Mouse (Mus musculus) gastrocnemius, adult 2 months (tissue): ENCODE data around the gene Hoxd10. TPM values are rescaled to one million over a fixed set of nuclear protein-coding genes. Genes with fewer than 3 reads are reported as not detected.

Source experiments
- DNase-seq: peaks from one replicate; pipeline ENCODE4 v3.0.0; 2022
- H3K27ac ChIP-seq: fragments of 200-600 bp; 2 replicates; pipeline ENCODE4 v1.8.1; 2022; ENCODE audit warnings: mild to moderate bottlenecking
- H3K4me3 ChIP-seq: fragments of 200-600 bp; 2 replicates; pipeline ENCODE4 v1.8.1; 2022; ENCODE audit warnings: mild to moderate bottlenecking, moderate library complexity
- CTCF ChIP-seq: fragments of 200-600 bp; IDR thresholded peaks from 2 replicates; pipeline ENCODE4 v1.8.1; 2022; ENCODE audit warnings: antibody characterized with exemption, mild to moderate bottlenecking, moderate library complexity
- intact Hi-C: fragments of 180-260 bp; cut with DNase I; formaldehyde crosslinking; loops from one replicate; pipeline ENCODE4 v1.15.1; 2025
- total RNA-seq, 2 experiments: library from RNA; stranded (reverse); gene quantifications; 2 replicates each; pipeline ENCODE4 v1.2.3; 2021

The Hoxd10 gene
- total RNA-seq, 2 experiments from 2014 or later = 4.0 to 4.8 TPM

DNA sequence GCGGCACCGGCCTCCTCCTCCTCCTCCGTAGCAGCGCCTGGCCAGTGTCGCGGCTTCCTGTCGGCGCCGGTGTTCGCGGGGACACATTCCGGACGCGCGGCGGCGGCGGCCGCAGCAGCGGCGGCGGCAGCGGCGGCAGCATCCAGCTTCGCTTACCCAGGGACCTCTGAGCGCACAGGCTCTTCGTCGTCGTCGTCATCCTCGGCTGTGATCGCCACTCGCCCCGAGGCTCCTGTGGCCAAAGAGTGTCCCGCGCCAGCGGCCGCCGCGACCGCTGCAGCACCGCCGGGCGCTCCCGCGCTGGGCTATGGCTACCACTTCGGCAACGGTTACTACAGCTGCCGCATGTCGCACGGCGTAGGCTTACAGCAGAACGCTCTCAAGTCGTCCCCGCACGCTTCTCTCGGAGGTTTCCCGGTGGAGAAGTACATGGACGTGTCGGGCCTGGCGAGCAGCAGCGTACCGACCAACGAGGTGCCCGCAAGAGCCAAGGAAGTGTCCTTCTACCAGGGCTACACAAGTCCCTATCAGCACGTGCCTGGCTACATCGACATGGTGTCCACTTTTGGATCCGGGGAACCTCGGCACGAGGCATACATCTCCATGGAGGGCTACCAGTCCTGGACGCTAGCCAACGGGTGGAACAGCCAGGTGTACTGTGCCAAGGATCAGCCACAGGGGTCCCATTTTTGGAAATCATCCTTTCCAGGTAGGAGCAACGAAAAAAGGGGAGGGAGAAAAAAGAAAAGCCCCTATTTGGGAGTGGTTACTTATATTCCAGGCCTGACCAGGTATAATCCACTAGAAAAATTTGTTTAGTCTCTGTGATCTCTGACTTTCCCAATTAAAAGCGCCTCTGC, 23.1 kb upstream of the Hoxd10 start:
- intact Hi-C loops = no loop called here
- no peak for DNase-seq
- TF ChIP-seq CTCF = no peak
- Histone ChIP-seq H3K4me3 (peak overlapping the region; percentile 71), H3K27ac (no peak overlapping the region)

DNA sequence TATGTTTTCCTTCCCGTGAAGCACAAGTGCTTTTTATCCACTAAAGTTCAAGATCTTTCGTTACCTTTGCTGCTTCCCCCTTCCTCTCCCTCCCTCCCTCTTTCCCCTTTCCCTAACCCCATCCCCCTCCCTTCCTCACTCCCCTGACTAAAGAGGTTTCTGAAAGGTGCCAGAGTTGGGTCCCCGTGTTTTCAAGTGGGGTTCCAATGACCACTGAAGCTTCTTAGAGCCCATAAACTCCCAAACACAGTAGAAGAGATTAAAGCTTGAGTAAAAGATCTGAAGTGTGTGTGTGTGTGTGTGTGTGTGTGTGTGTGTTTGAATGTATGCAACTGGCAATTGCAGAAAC, 22.5 kb upstream of the Hoxd10 start:
- no peak for TF ChIP-seq CTCF
- intact Hi-C loops = no loop called here
- H3K27ac ChIP-seq = no peak overlapping the region
- DNase-seq = no peak
- H3K4me3 ChIP-seq = no peak overlapping the region

GRCm38 (mm10) chr2:74669650-74670235, 22.0 kb upstream of the Hoxd10 start:
- H3K27ac ChIP-seq = no peak overlapping the region
- no peak for TF ChIP-seq CTCF
- no peak overlapping the region for H3K4me3 ChIP-seq
- intact Hi-C loops = no loop called here
- no peak for DNase-seq

DNA sequence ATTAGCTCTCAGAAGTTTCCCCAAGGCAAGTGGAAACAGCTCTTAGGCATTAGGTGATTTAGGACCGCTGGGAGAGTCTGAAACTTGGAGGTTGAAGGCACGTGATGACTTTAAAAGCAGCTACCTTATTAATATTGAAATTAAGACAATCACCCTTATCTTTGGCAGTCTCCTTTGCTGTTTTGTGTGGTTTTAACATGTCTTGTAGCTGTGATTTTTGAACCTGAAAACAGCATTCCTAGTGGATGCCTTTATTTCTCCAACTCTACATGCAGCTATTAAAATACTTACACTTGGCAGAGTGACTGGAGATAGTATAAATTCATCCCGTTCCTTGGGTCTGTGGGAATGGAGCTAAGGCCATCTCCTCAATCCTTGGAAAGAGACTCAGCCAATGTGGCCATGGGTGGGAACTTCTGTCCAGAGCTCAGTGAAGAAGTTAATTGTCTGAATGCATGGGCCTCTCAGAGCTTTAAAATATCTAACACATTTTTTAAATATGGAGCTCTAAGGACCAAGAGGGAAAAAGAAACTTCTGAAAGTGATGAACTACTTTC, 21.0 kb upstream of the Hoxd10 start:
- Histone ChIP-seq H3K27ac (no peak overlapping the region), H3K4me3 (no peak overlapping the region)
- intact Hi-C loops = no loop called here
- DNase-seq = no peak
- TF ChIP-seq CTCF = no peak

GRCm38 (mm10) chr2:74671847-74672246, 19.9 kb upstream of the Hoxd10 start:
- TF ChIP-seq CTCF = no peak
- no peak for DNase-seq
- no peak overlapping the region for H3K27ac ChIP-seq
- H3K4me3 ChIP-seq = no peak overlapping the region
- intact Hi-C loops = loop anchor here (2.0 kb wide), 2 partner anchors 707 to 1087 kb away; no protein-coding TSS in a partner anchor

GRCm38 (mm10) chr2:74672481-74673362, 19.0 kb upstream of the Hoxd10 start:
- Histone ChIP-seq H3K27ac (no peak overlapping the region), H3K4me3 (peak overlapping the region; percentile 60)
- TF ChIP-seq CTCF = peak; percentile 81
- intact Hi-C loops = loop anchor here (2.0 kb wide), 2 partner anchors 708 to 1088 kb away; no protein-coding TSS in a partner anchor
- DNase-seq = peak; percentile 71

- Histone ChIP-seq H3K4me3 (no peak overlapping the region), H3K27ac (no peak overlapping the region)
- intact Hi-C loops = loop anchor here (2.0 kb wide), 2 partner anchors 709 to 1089 kb away; no protein-coding TSS in a partner anchor
- TF ChIP-seq CTCF = no peak
- no peak for DNase-seq
Observed at GRCm38 (mm10) chr2:74673835-74674425, 17.8 kb upstream of the Hoxd10 start.

DNA sequence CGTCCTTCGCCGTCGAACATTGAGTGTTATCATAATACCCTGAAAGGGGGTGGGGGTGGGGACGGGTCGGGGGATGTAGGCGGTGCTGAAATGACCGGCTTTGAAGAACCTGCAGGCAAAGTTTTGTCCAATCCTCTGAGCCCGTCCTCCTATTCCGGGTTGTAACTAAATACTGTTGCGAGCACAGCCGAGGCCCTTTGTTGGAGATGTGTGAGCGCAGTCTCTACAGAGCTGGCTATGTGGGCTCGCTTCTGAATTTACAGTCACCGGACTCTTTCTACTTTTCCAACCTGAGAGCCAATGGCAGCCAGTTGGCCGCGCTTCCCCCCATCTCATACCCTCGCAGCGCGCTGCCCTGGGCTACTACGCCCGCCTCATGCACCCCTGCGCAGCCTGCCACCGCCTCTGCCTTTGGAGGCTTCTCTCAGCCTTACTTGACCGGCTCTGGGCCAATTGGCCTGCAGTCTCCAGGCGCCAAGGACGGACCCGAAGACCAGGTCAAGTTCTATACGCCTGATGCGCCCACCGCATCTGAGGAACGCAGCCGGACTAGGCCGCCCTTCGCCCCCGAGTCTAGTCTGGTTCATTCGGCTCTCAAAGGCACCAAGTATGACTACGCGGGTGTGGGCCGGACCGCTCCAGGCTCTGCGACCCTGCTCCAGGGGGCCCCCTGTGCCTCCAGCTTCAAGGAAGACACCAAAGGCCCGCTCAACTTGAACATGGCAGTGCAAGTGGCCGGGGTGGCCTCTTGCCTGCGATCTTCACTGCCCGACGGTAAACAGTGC, 16.7 kb upstream of the Hoxd10 start, which contains the start of gene Hoxd12:
TSS of gene Hoxd12 (plus strand) at position 133 of the 785 bp plus-strand sequence.
- intact Hi-C loops = no loop called here
- DNase-seq = no peak
- no peak for TF ChIP-seq CTCF

GRCm38 (mm10) chr2:74675666-74676282, 15.9 kb upstream of the Hoxd10 start:
- no peak for TF ChIP-seq CTCF
- H3K27ac ChIP-seq = no peak overlapping the region
- H3K4me3 ChIP-seq = no peak overlapping the region
- intact Hi-C loops = no loop called here
- DNase-seq = no peak

More for the DNA sequence above, 16.7 kb upstream of the Hoxd10 start, which contains the start of gene Hoxd12:
- H3K27ac ChIP-seq = no peak within 1 kb of the TSS
- H3K4me3 ChIP-seq = no peak within 1 kb of the TSS

GRCm38 (mm10) chr2:74676376-74677052, 15.2 kb upstream of the Hoxd10 start:
- H3K4me3 ChIP-seq = no peak overlapping the region
- no peak overlapping the region for H3K27ac ChIP-seq
- intact Hi-C loops = no loop called here
- no peak for TF ChIP-seq CTCF
- no peak for DNase-seq
